Comparison of ENCODE assay signal across 8 mouse cellular contexts in genomic region chr7:5053456-5054179, GRCm38 (mm10). TPM values are rescaled to one million over a fixed set of nuclear protein-coding genes. Genes with fewer than 3 reads are reported as not detected.
A peak's percentile ranks its signal among the peaks of the same experiment; 100 is the strongest.
DNase-seq lines count a peak whose midpoint lies in the region; ATAC-seq and TF ChIP-seq lines count a peak whose summit lies in the region.

No protein-coding gene starts in this region.

- peaks cover 69% of the 10 kb centered on the region for H3K27me3 ChIP-seq in heart, embryonic 14.5 days (ENCODE audit: control insufficient read depth, insufficient read depth, low read length)
- peaks cover 20% of the 10 kb centered on the region for H3K27me3 ChIP-seq in heart, adult 2 months (ENCODE audit: control insufficient read depth, insufficient read depth, low read length)
- no peaks in the 10 kb centered on the region for H3K27me3 ChIP-seq in ES-Bruce4 (ENCODE audit: control insufficient read depth, insufficient read depth, low read length, poor library complexity, severe bottlenecking)
- H3K27me3 ChIP-seq in embryonic facial prominence, embryonic 10.5 days (replicated peaks; ENCODE audit: low read depth, poor library complexity, severe bottlenecking): peaks cover 80% of the 10 kb centered on the region
- H3K27me3 ChIP-seq in limb, embryonic 10.5 days (ENCODE audit: low read depth, poor library complexity, severe bottlenecking): peaks cover 71% of the 10 kb centered on the region

- no peak overlapping the region for H3K27ac ChIP-seq in heart, embryonic 14.5 days (replicated peaks in 1 of 2; ENCODE audit: control insufficient read depth in 1 of 2, insufficient read depth in 1 of 2, low read depth in 2 of 2, low read length in 2 of 2)
- H3K27ac ChIP-seq in heart, adult 2 months: no peak overlapping the region
- H3K27ac ChIP-seq in ES-Bruce4 (ENCODE audit: insufficient read depth, low read length): no peak overlapping the region
- H3K27ac ChIP-seq in embryonic facial prominence, embryonic 10.5 days (replicated peaks): no peak overlapping the region
- 0 out of 2 replicates have a peak overlapping the region, but pooled peaks have one; percentile 19 for H3K27ac ChIP-seq in limb, embryonic 10.5 days

- H3K79me2 ChIP-seq in heart, adult 2 months (replicated peaks; ENCODE audit: control insufficient read depth, insufficient read depth, low read length): no peaks in the 10 kb centered on the region

- peak overlapping the region; percentile 94 for H3K4me2 ChIP-seq in heart, embryonic 14.5 days (ENCODE audit: low read length)

- intact Hi-C loops in heart, adult 2 months (cut with DNase I): loop anchor here (5.0 kb wide), 1 partner anchor 186 kb away; no protein-coding TSS in a partner anchor

- ATAC-seq in heart, embryonic 14.5 days (ENCODE audit: insufficient number of reproducible peaks, insufficient read depth, low FRiP score, low read depth): no peak
- no peak for ATAC-seq in frontal cortex, adult (ENCODE audit: low TSS enrichment)

- 11% methylated on average over 32 of the region's 32 CpGs for WGBS in heart, embryonic 14.5 days
- WGBS in heart, adult 2 months: 24% methylated on average over 32 of the region's 32 CpGs
- WGBS in embryonic facial prominence, embryonic 10.5 days: 8% methylated on average over 32 of the region's 32 CpGs
- whole genome bisulfite sequencing in limb, embryonic 10.5 days: 7% methylated on average over 32 of the region's 32 CpGs

- H3K4me1 ChIP-seq in heart, embryonic 14.5 days (ENCODE audit: control insufficient read depth in 2 of 2, insufficient read depth in 2 of 2, low read length in 2 of 2): peaks cover 10 to 38% of the 10 kb centered on the region in 2 experiments
- peaks cover 2% of the 10 kb centered on the region; the same call in 1 of the 2 replicates for H3K4me1 ChIP-seq in heart, adult 2 months (ENCODE audit: control insufficient read depth, insufficient read depth, low read length)
- peaks cover 5% of the 10 kb centered on the region for H3K4me1 ChIP-seq in ES-Bruce4 (ENCODE audit: control insufficient read depth, insufficient read depth, low read length)
- peaks cover 53% of the 10 kb centered on the region for H3K4me1 ChIP-seq in embryonic facial prominence, embryonic 10.5 days
- peaks cover 48% of the 10 kb centered on the region for H3K4me1 ChIP-seq in limb, embryonic 10.5 days

- H3K4me3 ChIP-seq in heart, embryonic 14.5 days (ENCODE audit: control insufficient read depth in 1 of 2, insufficient read depth in 1 of 2, low read depth in 1 of 2, low read length in 2 of 2): peak overlapping the region; percentile 36 to 77
- H3K4me3 ChIP-seq in heart, adult 2 months: no peak overlapping the region
- peak overlapping the region; percentile 63 for H3K4me3 ChIP-seq in ES-Bruce4 (ENCODE audit: low read depth, low read length)
- peak overlapping the region; percentile 88 for H3K4me3 ChIP-seq in embryonic facial prominence, embryonic 10.5 days
- peak overlapping the region; percentile 92 for H3K4me3 ChIP-seq in limb, embryonic 10.5 days

- H3K9ac ChIP-seq in heart, embryonic 14.5 days (ENCODE audit: low read length): peak overlapping the region; percentile 57; the same call in 1 of the 2 replicates
- H3K9ac ChIP-seq in heart, adult 2 months (ENCODE audit: low read depth, low read length): no peak overlapping the region
- H3K9ac ChIP-seq in ES-Bruce4 (ENCODE audit: low read depth, poor library complexity, severe bottlenecking): peak overlapping the region; percentile 79

- no peak for DNase-seq in heart, adult 2 months
- DNase-seq in embryonic facial prominence, embryonic 10.5 days (ENCODE audit: low spot score): peak; percentile 36
- DNase-seq in limb, embryonic 10.5 days (ENCODE audit: low spot score): peak; percentile 46
- peak; percentile 36 for DNase-seq in retina, embryonic 14.5 days (ENCODE audit: low spot score)
- DNase-seq in adrenal gland, postnatal 25 days: no peak

- H3K36me3 ChIP-seq in heart, embryonic 14.5 days (ENCODE audit: control insufficient read depth, insufficient read depth, low read length): no peaks in the 10 kb centered on the region
- H3K36me3 ChIP-seq in heart, adult 2 months (ENCODE audit: control insufficient read depth, insufficient read depth, low read length): no peaks in the 10 kb centered on the region
- no peaks in the 10 kb centered on the region for H3K36me3 ChIP-seq in ES-Bruce4 (ENCODE audit: control insufficient read depth, insufficient read depth, low read length, poor library complexity, severe bottlenecking)
- H3K36me3 ChIP-seq in embryonic facial prominence, embryonic 10.5 days (replicated peaks): no peaks in the 10 kb centered on the region
- no peaks in the 10 kb centered on the region for H3K36me3 ChIP-seq in limb, embryonic 10.5 days

- TF ChIP-seq POLR2A in heart, adult 2 months (IDR thresholded peaks at IDR 0.05; ENCODE audit: insufficient read depth, low read depth, low read length): no peak
- no peak for TF ChIP-seq POLR2A in ES-Bruce4 (IDR thresholded peaks at IDR 0.05; ENCODE audit: insufficient read depth, low read length)

- TF ChIP-seq CTCF in heart, adult 2 months (IDR thresholded peaks at IDR 0.05): no peak
- no peak for TF ChIP-seq CTCF in ES-Bruce4 (IDR thresholded peaks at IDR 0.05; ENCODE audit: low read depth, low read length)

- no peak for TF ChIP-seq EP300 in heart, adult 2 months (IDR thresholded peaks at IDR 0.05; ENCODE audit: insufficient read depth, low read depth, low read length)
- no peak for TF ChIP-seq EP300 in ES-Bruce4 (IDR thresholded peaks at IDR 0.05; ENCODE audit: insufficient read depth, low read depth, low read length)

- no peaks in the 10 kb centered on the region for H3K9me3 ChIP-seq in heart, embryonic 14.5 days (ENCODE audit: control insufficient read depth, low read length)
- H3K9me3 ChIP-seq in ES-Bruce4 (replicated peaks; ENCODE audit: control insufficient read depth, insufficient read depth, low read length, poor library complexity, severe bottlenecking): no peaks in the 10 kb centered on the region
- H3K9me3 ChIP-seq in embryonic facial prominence, embryonic 10.5 days: 0 out of 2 replicates have a peak, but pooled peaks cover 3% of the 10 kb centered on the region
- H3K9me3 ChIP-seq in limb, embryonic 10.5 days (replicated peaks): no peaks in the 10 kb centered on the region; the same call in 1 of the 2 replicates

RNA-seq across cellular contexts. Expression of gene Zfp580, which starts 2.3 kb away (rescaled TPM):
- polyA plus RNA-seq in heart, embryonic 14.5 days (2014; fragmentation: Nextera tagmentation; extraction: Ambion mirVana): 21.9 and 22.0 TPM in 2 replicates
- total RNA-seq in heart, adult 2 months (2021): 1 to 10 TPM; 3.4 to 4.4 TPM
- 7.4 and 12.7 TPM in 2 replicates for polyA plus RNA-seq in heart, adult 2 months (2012; rRNA removed)
- polyA plus RNA-seq in ES-Bruce4 (2011; ENCODE audit: insufficient read depth, insufficient read length, low read depth, missing spikeins): 14.0 and 16.0 TPM in 2 replicates
- 29.8 and 33.9 TPM in 2 replicates for polyA plus RNA-seq in embryonic facial prominence, embryonic 10.5 days (2016; fragmentation: Nextera tagmentation; extraction: Ambion mirVana)
- polyA plus RNA-seq in limb, embryonic 10.5 days (2016; fragmentation: Nextera tagmentation; extraction: Ambion mirVana): 30.1 and 34.3 TPM in 2 replicates
- total RNA-seq in adrenal gland, postnatal 25 days (2021): 7.9 and 8.8 TPM in 2 replicates

RNA-seq across cellular contexts. Expression of gene U2af2, which starts 8.3 kb away (rescaled TPM):
- polyA plus RNA-seq in heart, embryonic 14.5 days (2014; fragmentation: Nextera tagmentation; extraction: Ambion mirVana): 46.8 and 66.2 TPM in 2 replicates
- 10 to 100 TPM; 65.6 to 68.5 TPM for total RNA-seq in heart, adult 2 months (2021)
- polyA plus RNA-seq in heart, adult 2 months (2012; rRNA removed): 84.4 and 118 TPM in 2 replicates
- 236 and 262 TPM in 2 replicates for polyA plus RNA-seq in ES-Bruce4 (2011; ENCODE audit: insufficient read depth, insufficient read length, low read depth, missing spikeins)
- polyA plus RNA-seq in embryonic facial prominence, embryonic 10.5 days (2016; fragmentation: Nextera tagmentation; extraction: Ambion mirVana): 182 and 189 TPM in 2 replicates
- polyA plus RNA-seq in limb, embryonic 10.5 days (2016; fragmentation: Nextera tagmentation; extraction: Ambion mirVana): 202 and 203 TPM in 2 replicates
- 191 and 195 TPM in 2 replicates for total RNA-seq in adrenal gland, postnatal 25 days (2021)

RNA-seq across cellular contexts. Expression of gene Zfp784, which starts 15.4 kb away (rescaled TPM):
- polyA plus RNA-seq in heart, embryonic 14.5 days (2014; fragmentation: Nextera tagmentation; extraction: Ambion mirVana): 5.6 TPM in 2 replicates
- 1 to 10 TPM; 5.0 to 5.6 TPM for total RNA-seq in heart, adult 2 months (2021)
- polyA plus RNA-seq in heart, adult 2 months (2012; rRNA removed): 6.7 and 7.0 TPM in 2 replicates
- 0.30 TPM in 1 of 2 replicates, not detected in the other for polyA plus RNA-seq in ES-Bruce4 (2011; ENCODE audit: insufficient read depth, insufficient read length, low read depth, missing spikeins)
- polyA plus RNA-seq in embryonic facial prominence, embryonic 10.5 days (2016; fragmentation: Nextera tagmentation; extraction: Ambion mirVana): 2.7 and 2.8 TPM in 2 replicates
- 2.5 and 4.0 TPM in 2 replicates for polyA plus RNA-seq in limb, embryonic 10.5 days (2016; fragmentation: Nextera tagmentation; extraction: Ambion mirVana)
- 4.7 and 5.5 TPM in 2 replicates for total RNA-seq in adrenal gland, postnatal 25 days (2021)

RNA-seq across cellular contexts. Expression of gene 4632433K11Rik, which starts 19.7 kb away (rescaled TPM):
- not detected in 2 replicates for polyA plus RNA-seq in heart, embryonic 14.5 days (2014; fragmentation: Nextera tagmentation; extraction: Ambion mirVana)
- not detected for total RNA-seq in heart, adult 2 months (2021)
- polyA plus RNA-seq in heart, adult 2 months (2012; rRNA removed): not detected in 2 replicates
- 1.9 TPM in 1 of 2 replicates, not detected in the other for polyA plus RNA-seq in ES-Bruce4 (2011; ENCODE audit: insufficient read depth, insufficient read length, low read depth, missing spikeins)
- polyA plus RNA-seq in embryonic facial prominence, embryonic 10.5 days (2016; fragmentation: Nextera tagmentation; extraction: Ambion mirVana): not detected in 2 replicates
- not detected in 2 replicates for polyA plus RNA-seq in limb, embryonic 10.5 days (2016; fragmentation: Nextera tagmentation; extraction: Ambion mirVana)
- 1.1 TPM in 1 of 2 replicates, not detected in the other for total RNA-seq in adrenal gland, postnatal 25 days (2021)

RNA-seq across cellular contexts. Expression of gene Epn1, which starts 26.4 kb away (rescaled TPM):
- polyA plus RNA-seq in heart, embryonic 14.5 days (2014; fragmentation: Nextera tagmentation; extraction: Ambion mirVana): 50.6 and 52.0 TPM in 2 replicates
- 100 to 1,000 TPM; 160 to 192 TPM for total RNA-seq in heart, adult 2 months (2021)
- polyA plus RNA-seq in heart, adult 2 months (2012; rRNA removed): 174 and 181 TPM in 2 replicates
- 68.8 and 69.1 TPM in 2 replicates for polyA plus RNA-seq in ES-Bruce4 (2011; ENCODE audit: insufficient read depth, insufficient read length, low read depth, missing spikeins)
- 56.7 and 58.8 TPM in 2 replicates for polyA plus RNA-seq in embryonic facial prominence, embryonic 10.5 days (2016; fragmentation: Nextera tagmentation; extraction: Ambion mirVana)
- 64.5 and 69.1 TPM in 2 replicates for polyA plus RNA-seq in limb, embryonic 10.5 days (2016; fragmentation: Nextera tagmentation; extraction: Ambion mirVana)
- total RNA-seq in adrenal gland, postnatal 25 days (2021): 140 and 152 TPM in 2 replicates

Comparison
In these comparisons a context has a peak if more than half of its experiments do, and no peak if none do; other contexts are left out.
1. DNase-seq: peak in embryonic facial prominence, embryonic 10.5 days (single experiment), limb, embryonic 10.5 days (single experiment) and retina, embryonic 14.5 days (single experiment); none in heart, adult 2 months (0 of 2) and adrenal gland, postnatal 25 days (single experiment).